Mouse (Mus musculus): ENCODE data around the gene 2700049A03Rik. TPM values are rescaled to one million over a fixed set of nuclear protein-coding genes. Genes with fewer than 3 reads are reported as not detected.

2700049A03Rik gene
- polyA plus RNA-seq, 1 experiment = 25.3 TPM

DNA sequence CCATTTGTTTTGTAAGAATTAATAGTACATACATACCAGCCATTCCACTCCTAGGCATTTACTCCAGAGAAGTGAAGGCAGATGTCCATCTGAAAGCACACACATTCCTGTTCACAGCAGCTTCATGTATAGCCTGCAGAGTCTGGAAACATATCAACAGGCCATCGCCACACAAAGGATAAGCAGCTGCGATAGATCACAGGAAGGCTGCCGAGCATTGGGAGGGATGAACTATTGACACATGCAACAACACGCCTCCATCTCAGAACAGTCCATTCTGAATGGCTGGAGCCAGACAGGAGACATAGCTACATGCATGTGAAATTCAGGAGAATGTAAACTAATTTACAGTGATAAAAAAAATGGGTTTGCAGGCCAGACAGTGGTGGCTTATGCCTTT, 127.6 kb downstream of the 2700049A03Rik start:
- no peaks in the 10 kb centered on the region for H3K27me3 ChIP-seq (ENCODE audit: control insufficient read depth, insufficient read depth, low read length)
- H3K4me3 ChIP-seq (ENCODE audit: control insufficient read depth, low read depth, low read length) = no peak overlapping the region
- H3K4me1 ChIP-seq (ENCODE audit: control insufficient read depth, insufficient read depth, low read length) = no peaks in the 10 kb centered on the region
- no peaks in the 10 kb centered on the region for H3K36me3 ChIP-seq (ENCODE audit: control insufficient read depth, insufficient read depth, low read length)
- H3K27ac ChIP-seq (ENCODE audit: control insufficient read depth, insufficient read depth, low read depth, low read length) = no peak overlapping the region
- no peak for TF ChIP-seq POLR2A (IDR thresholded peaks at IDR 0.05; ENCODE audit: control insufficient read depth, low read depth, low read length)
- no peak for TF ChIP-seq CTCF (IDR thresholded peaks at IDR 0.05; ENCODE audit: control insufficient read depth, insufficient read depth, insufficient replicate concordance, low read depth, low read length)

DNA sequence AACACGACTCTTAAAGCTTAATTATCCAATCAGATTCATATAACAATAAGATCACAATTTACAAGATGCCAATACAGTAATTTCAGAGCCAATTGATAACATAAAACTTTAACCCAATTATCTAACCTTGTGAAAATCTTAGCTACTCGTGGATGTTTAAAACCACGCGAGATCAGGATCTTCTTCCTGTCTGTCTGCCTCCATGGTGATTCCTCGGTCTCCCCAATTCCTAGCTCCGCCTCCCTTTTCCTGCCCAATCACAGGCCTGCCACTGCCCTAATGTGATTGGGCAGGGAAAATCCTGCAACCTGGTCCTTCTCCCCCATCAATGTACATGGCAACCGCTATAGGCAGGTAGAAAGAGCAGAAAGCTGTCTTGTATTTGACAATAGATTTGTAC, 132.7 kb downstream of the 2700049A03Rik start:
- Histone ChIP-seq H3K4me1 (ENCODE audit: control insufficient read depth, insufficient read depth, low read length) (peaks cover 10% of the 10 kb centered on the region), H3K27me3 (ENCODE audit: control insufficient read depth, insufficient read depth, low read length) (no peaks in the 10 kb centered on the region; the same call in 1 of the 2 replicates), H3K4me3 (ENCODE audit: control insufficient read depth, low read depth, low read length) (no peak overlapping the region)

GRCm38 (mm10) chr12:71271131-71271530, 134.5 kb downstream of the 2700049A03Rik start:
- no peak overlapping the region for H3K4me3 ChIP-seq (ENCODE audit: control insufficient read depth, low read depth, low read length)
- peaks cover 10% of the 10 kb centered on the region for H3K4me1 ChIP-seq (ENCODE audit: control insufficient read depth, insufficient read depth, low read length)
- no peak overlapping the region for H3K27ac ChIP-seq (ENCODE audit: control insufficient read depth, insufficient read depth, low read depth, low read length)
- no peaks in the 10 kb centered on the region; the same call in 1 of the 2 replicates for H3K27me3 ChIP-seq (ENCODE audit: control insufficient read depth, insufficient read depth, low read length)
- H3K36me3 ChIP-seq (ENCODE audit: control insufficient read depth, insufficient read depth, low read length) = no peaks in the 10 kb centered on the region
- TF ChIP-seq CTCF (IDR thresholded peaks at IDR 0.05; ENCODE audit: control insufficient read depth, insufficient read depth, insufficient replicate concordance, low read depth, low read length) = no peak
- no peak for TF ChIP-seq POLR2A (IDR thresholded peaks at IDR 0.05; ENCODE audit: control insufficient read depth, low read depth, low read length)

More for the DNA sequence above, 132.7 kb downstream of the 2700049A03Rik start:
- no peak overlapping the region for H3K27ac ChIP-seq (ENCODE audit: control insufficient read depth, insufficient read depth, low read depth, low read length)
- no peaks in the 10 kb centered on the region for H3K36me3 ChIP-seq (ENCODE audit: control insufficient read depth, insufficient read depth, low read length)
- TF ChIP-seq POLR2A (IDR thresholded peaks at IDR 0.05; ENCODE audit: control insufficient read depth, low read depth, low read length) (no peak), CTCF (IDR thresholded peaks at IDR 0.05; ENCODE audit: control insufficient read depth, insufficient read depth, insufficient replicate concordance, low read depth, low read length) (no peak)

DNA sequence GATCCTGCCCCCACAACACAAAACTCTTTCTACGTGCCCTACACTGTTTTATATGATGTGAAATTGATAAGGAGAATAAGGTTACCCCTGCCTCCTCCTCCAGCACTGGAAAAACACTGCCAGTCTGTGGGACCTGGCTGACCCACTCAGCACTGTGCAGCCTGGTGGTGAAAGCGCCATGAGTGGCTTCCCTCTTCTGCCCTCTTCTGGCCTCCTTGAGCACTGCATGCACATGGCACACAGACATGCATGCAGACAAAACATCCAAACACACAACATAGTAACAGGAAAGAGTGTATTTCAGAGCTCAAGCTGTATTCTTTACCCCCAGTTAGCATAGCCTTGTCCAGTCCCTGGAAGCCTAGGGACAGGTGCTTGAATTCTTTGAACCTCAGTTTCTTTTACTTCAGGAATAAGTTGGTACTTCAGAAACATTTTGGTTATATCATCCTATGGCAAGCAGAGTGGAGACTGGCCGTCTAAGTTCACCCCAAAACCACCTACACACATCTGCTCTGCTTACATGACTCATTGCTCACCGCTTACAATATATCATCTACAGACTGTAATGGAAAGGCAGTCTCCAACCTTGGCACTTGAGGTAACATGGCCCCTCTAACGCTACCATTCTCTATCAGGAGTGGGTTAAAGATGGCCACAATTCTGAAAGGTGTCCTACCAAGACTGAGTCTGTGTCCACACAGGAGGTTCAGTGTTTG, 138.0 kb downstream of the 2700049A03Rik start:
- H3K36me3 ChIP-seq (ENCODE audit: control insufficient read depth, insufficient read depth, low read length) = no peaks in the 10 kb centered on the region
- no peaks in the 10 kb centered on the region; the same call in 1 of the 2 replicates for H3K27me3 ChIP-seq (ENCODE audit: control insufficient read depth, insufficient read depth, low read length)
- H3K4me3 ChIP-seq (ENCODE audit: control insufficient read depth, low read depth, low read length) = no peak overlapping the region
- peaks cover 7% of the 10 kb centered on the region for H3K4me1 ChIP-seq (ENCODE audit: control insufficient read depth, insufficient read depth, low read length)
- no peak overlapping the region for H3K27ac ChIP-seq (ENCODE audit: control insufficient read depth, insufficient read depth, low read depth, low read length)
- TF ChIP-seq CTCF (IDR thresholded peaks at IDR 0.05; ENCODE audit: control insufficient read depth, insufficient read depth, insufficient replicate concordance, low read depth, low read length) (peak; percentile 73; the same call in 1 of the 2 replicates), POLR2A (IDR thresholded peaks at IDR 0.05; ENCODE audit: control insufficient read depth, low read depth, low read length) (no peak)

- no peaks in the 10 kb centered on the region for H3K36me3 ChIP-seq (ENCODE audit: control insufficient read depth, insufficient read depth, low read length)
- H3K27me3 ChIP-seq (ENCODE audit: control insufficient read depth, insufficient read depth, low read length) = no peaks in the 10 kb centered on the region
- no peak overlapping the region for H3K4me3 ChIP-seq (ENCODE audit: control insufficient read depth, low read depth, low read length)
- no peak overlapping the region for H3K27ac ChIP-seq (ENCODE audit: control insufficient read depth, insufficient read depth, low read depth, low read length)
- TF ChIP-seq CTCF (IDR thresholded peaks at IDR 0.05; ENCODE audit: control insufficient read depth, insufficient read depth, insufficient replicate concordance, low read depth, low read length) = no peak
- no peak for TF ChIP-seq POLR2A (IDR thresholded peaks at IDR 0.05; ENCODE audit: control insufficient read depth, low read depth, low read length)
- no peaks in the 10 kb centered on the region for H3K4me1 ChIP-seq (ENCODE audit: control insufficient read depth, insufficient read depth, low read length)
These were observed 139.4 kb downstream of the 2700049A03Rik start for GRCm38 (mm10) chr12:71275906-71276595.

DNA sequence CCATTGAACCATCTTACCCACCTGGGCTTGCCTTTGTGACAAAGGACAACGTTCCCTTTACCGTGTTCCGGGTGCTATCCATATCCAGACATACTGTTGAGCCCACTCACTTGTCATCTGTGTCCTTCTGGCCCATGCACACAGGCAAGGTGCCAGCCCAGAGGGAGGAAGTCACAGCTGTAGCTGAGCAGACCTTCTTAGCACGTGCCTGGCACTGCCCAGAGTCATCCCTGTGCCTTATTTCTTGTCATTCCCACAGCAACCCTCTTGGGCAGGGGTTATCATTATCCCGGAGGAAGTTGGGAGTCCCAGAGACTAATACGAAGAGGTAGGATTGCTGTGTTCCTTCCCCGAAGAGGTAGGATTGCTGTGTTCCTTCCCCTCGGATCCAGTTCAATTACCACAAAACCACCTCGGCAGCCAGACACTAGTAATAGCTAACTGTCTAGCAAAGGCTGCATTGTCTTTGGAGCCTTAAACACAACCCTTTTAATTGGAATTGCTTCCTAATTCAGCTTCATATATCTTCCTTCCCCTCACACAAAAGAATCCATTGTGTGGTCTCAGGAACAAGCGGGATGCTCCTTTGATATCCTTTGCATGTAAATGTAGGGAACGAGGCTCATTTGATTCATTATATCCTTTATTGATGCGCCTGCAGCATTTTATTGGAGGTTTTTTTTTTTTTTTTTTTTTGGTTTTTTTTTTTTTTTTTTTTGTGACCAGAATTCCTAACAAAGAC, 143.0 kb downstream of the 2700049A03Rik start:
- TF ChIP-seq POLR2A (IDR thresholded peaks at IDR 0.05; ENCODE audit: control insufficient read depth, low read depth, low read length) (no peak), CTCF (IDR thresholded peaks at IDR 0.05; ENCODE audit: control insufficient read depth, insufficient read depth, insufficient replicate concordance, low read depth, low read length) (no peak)
- H3K27ac ChIP-seq (ENCODE audit: control insufficient read depth, insufficient read depth, low read depth, low read length) = no peak overlapping the region
- no peaks in the 10 kb centered on the region for H3K27me3 ChIP-seq (ENCODE audit: control insufficient read depth, insufficient read depth, low read length)
- no peak overlapping the region for H3K4me3 ChIP-seq (ENCODE audit: control insufficient read depth, low read depth, low read length)
- H3K4me1 ChIP-seq (ENCODE audit: control insufficient read depth, insufficient read depth, low read length) = no peaks in the 10 kb centered on the region
- no peaks in the 10 kb centered on the region for H3K36me3 ChIP-seq (ENCODE audit: control insufficient read depth, insufficient read depth, low read length)

Data from testis, adult 2 months (tissue).